Mouse (Mus musculus) liver, adult 2 months (tissue): ENCODE measurements at regions not wholly inside any gene's neighbourhood (a gene's known extent, or its start where the extent isn't known, plus 50 kb on each side); places are given as distances from the start of the nearest gene placed in this dataset.

Experiments
- CTCF ChIP-seq: fragments of 200-500 bp; IDR thresholded peaks from 2 replicates; pipeline ENCODE4 v1.5.1; 2011; ENCODE audit warnings: low read depth, low read length, control low read depth
- POLR2A ChIP-seq: fragments of 200-500 bp; IDR thresholded peaks from 2 replicates; pipeline ENCODE4 v1.6.1; 2011; ENCODE audit warnings: low read length, control low read depth; ENCODE audit not compliant: insufficient read depth; ENCODE audit errors: extremely low read depth

DNA sequence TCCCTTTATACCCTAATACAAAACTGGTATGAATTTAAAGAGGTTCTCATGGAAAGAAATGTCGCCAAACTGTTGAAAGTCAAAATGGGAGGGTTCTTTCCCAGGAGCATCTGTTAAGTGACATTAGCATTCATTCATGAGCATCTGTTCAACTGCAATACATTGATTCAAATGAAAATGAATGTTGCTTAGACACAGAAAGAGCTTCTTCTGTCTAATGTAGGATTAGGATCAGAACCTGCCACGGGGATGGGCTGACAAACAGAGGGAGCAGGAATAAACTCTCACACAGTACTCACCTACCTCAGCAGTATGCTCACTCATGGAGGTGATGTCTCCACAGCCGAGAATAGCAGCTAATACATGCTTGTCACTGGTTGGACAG is 88.0 kb upstream of the Kcna4 start:
- TF ChIP-seq CTCF = no peak
- no peak for TF ChIP-seq POLR2A
